Mouse (Mus musculus) C2C12 (cell line): ENCODE results near the gene Dnajc3.

Experiments
- CEBPB ChIP-seq: IDR thresholded peaks from one replicate; pipeline ENCODE4 v1.6.1; 2011; ENCODE audit warnings: low read depth, mild to moderate bottlenecking, control low read depth, moderate library complexity
- CTCF ChIP-seq: IDR thresholded peaks from one replicate; pipeline ENCODE4 v1.5.1; 2011; ENCODE audit not compliant: control insufficient read depth, insufficient read depth, insufficient read length
- FOSL1 ChIP-seq: IDR thresholded peaks from one replicate; pipeline ENCODE4 v1.8.0; 2011; ENCODE audit warnings: mild to moderate bottlenecking, low read length; ENCODE audit not compliant: poor library complexity, insufficient read depth, severe bottlenecking
- MAX ChIP-seq: IDR thresholded peaks from one replicate; pipeline ENCODE4 v1.6.1; 2011; ENCODE audit warnings: mild to moderate bottlenecking, control low read depth
- MYOD1 ChIP-seq: IDR thresholded peaks from one replicate; pipeline ENCODE4 v1.6.1; 2011; ENCODE audit warnings: low read depth; ENCODE audit not compliant: control insufficient read depth, insufficient read length
- MYOG ChIP-seq: IDR thresholded peaks from one replicate; pipeline ENCODE4 v1.6.1; 2011; ENCODE audit not compliant: control insufficient read depth, insufficient read length; ENCODE audit errors: extremely low read depth
- USF1 ChIP-seq: IDR thresholded peaks from one replicate; pipeline ENCODE4 v1.6.1; 2011; ENCODE audit warnings: low read depth, mild to moderate bottlenecking, control low read depth, moderate library complexity

DNA sequence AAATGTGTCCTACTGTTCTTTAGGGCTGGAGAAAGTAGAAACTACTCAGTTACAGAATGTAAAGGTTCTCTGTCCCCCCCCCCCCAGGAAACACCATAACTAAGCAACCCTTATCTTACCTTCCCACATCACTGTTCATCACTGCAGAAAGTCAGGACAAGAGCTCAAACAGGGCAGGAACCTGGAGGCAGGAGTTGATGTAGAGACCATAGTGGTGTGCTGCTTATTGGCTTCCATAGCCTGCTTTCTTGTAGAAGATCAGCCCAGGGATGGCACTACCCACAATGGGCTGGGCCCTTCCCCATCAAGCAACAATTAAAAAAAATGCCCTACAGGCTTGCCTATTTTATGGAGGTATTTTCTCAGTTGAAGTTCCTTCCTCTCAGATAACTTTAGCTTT is 45.6 kb downstream of the Dnajc3 start:
- TF ChIP-seq CTCF, result no peak
- no peak for TF ChIP-seq USF1
- TF ChIP-seq MAX, result no peak
- TF ChIP-seq FOSL1, result no peak
- no peak for TF ChIP-seq MYOG
- TF ChIP-seq CEBPB, result no peak
- no peak for TF ChIP-seq MYOD1
